Mouse (Mus musculus) natural killer cell, adult 2 months (primary cell): ENCODE data around the gene Cdk8.

ENCODE experiments used
- DNase-seq, 2 experiments: peaks; one replicate each; pipeline ENCODE4 v3.0.0; 2022; ENCODE audit warnings: low spot score in 2 of 2

Gene Cdk8

GRCm38 (mm10) chr5:146281241-146281818 is 50.3 kb downstream of the Cdk8 start:
- no peak for DNase-seq

GRCm38 (mm10) chr5:146281884-146282579 is 51.0 kb downstream of the Cdk8 start:
- no peak for DNase-seq

GRCm38 (mm10) chr5:146283899-146284298 is 52.9 kb downstream of the Cdk8 start:
- DNase-seq, result no peak

GRCm38 (mm10) chr5:146287416-146287815 is 56.4 kb downstream of the Cdk8 start:
- DNase-seq, result no peak

GRCm38 (mm10) chr5:146288048-146288501 is 57.0 kb downstream of the Cdk8 start:
- no peak for DNase-seq

GRCm38 (mm10) chr5:146289921-146290320 is 58.9 kb downstream of the Cdk8 start:
- no peak for DNase-seq

GRCm38 (mm10) chr5:146290446-146290845 is 59.4 kb downstream of the Cdk8 start:
- DNase-seq, result no peak

GRCm38 (mm10) chr5:146291560-146291959 is 60.5 kb downstream of the Cdk8 start:
- DNase-seq, result no peak

- DNase-seq, result no peak
These were observed 62.1 kb downstream of the Cdk8 start for GRCm38 (mm10) chr5:146292896-146293680.

- DNase-seq, result no peak
These were observed 63.1 kb downstream of the Cdk8 start for GRCm38 (mm10) chr5:146293919-146294700.

- DNase-seq, result no peak
These were observed 63.8 kb downstream of the Cdk8 start for GRCm38 (mm10) chr5:146294834-146295233.

GRCm38 (mm10) chr5:146298807-146299519 is 67.9 kb downstream of the Cdk8 start:
- DNase-seq, result peak in 1 of 2 experiments; percentile 4

- DNase-seq, result peak in 1 of 2 experiments; percentile 35
These were observed 68.5 kb downstream of the Cdk8 start for GRCm38 (mm10) chr5:146299520-146299870.

GRCm38 (mm10) chr5:146303470-146303869 is 72.4 kb downstream of the Cdk8 start:
- peak; percentile 34 to 47 for DNase-seq

GRCm38 (mm10) chr5:146307046-146307743 is 76.2 kb downstream of the Cdk8 start:
- DNase-seq, result no peak

- DNase-seq, result no peak
These were observed 76.7 kb downstream of the Cdk8 start for GRCm38 (mm10) chr5:146307744-146308096.

GRCm38 (mm10) chr5:146314538-146314937 is 83.5 kb downstream of the Cdk8 start:
- DNase-seq, result no peak

- DNase-seq, result no peak
These were observed 84.4 kb downstream of the Cdk8 start for GRCm38 (mm10) chr5:146315268-146315921.

GRCm38 (mm10) chr5:146316316-146316715 is 85.3 kb downstream of the Cdk8 start:
- DNase-seq, result no peak

- DNase-seq, result no peak
These were observed 87.0 kb downstream of the Cdk8 start for GRCm38 (mm10) chr5:146318051-146318450.
